Mouse (Mus musculus) forebrain, embryonic 15.5 days (tissue): ENCODE measurements around the gene Slc26a10. TPM values are rescaled to one million over a fixed set of nuclear protein-coding genes. Genes with fewer than 3 reads are reported as not detected.
A peak's percentile ranks its signal among the peaks of the same experiment; 100 is the strongest.

Experiments used
- ATAC-seq: fragments of 200-750 bp; cut with Nextera tagmentation; replicated peaks from 2 replicates; pipeline ENCODE4 v1.8.0; 2017; ENCODE audit warnings: mild to moderate bottlenecking, moderate TSS enrichment, moderate library complexity
- H3K27ac ChIP-seq: fragments of 300-500 bp; sonication (generic); replicated peaks from 2 replicates; pipeline ENCODE4 v1.5.1; 2015; ENCODE audit warnings: mild to moderate bottlenecking, inconsistent platforms
- H3K27me3 ChIP-seq: fragments of 300-500 bp; sonication (generic); 2 replicates; pipeline ENCODE4 v1.6.1; 2015; ENCODE audit warnings: inconsistent platforms
- H3K36me3 ChIP-seq: fragments of 300-500 bp; sonication (generic); 2 replicates; pipeline ENCODE4 v1.6.1; 2015; ENCODE audit warnings: mild to moderate bottlenecking, inconsistent platforms
- H3K4me1 ChIP-seq: fragments of 300-500 bp; sonication (generic); 2 replicates; pipeline ENCODE4 v1.6.1; 2015; ENCODE audit warnings: inconsistent platforms
- H3K4me2 ChIP-seq: fragments of 300-500 bp; sonication (generic); replicated peaks from 2 replicates; pipeline ENCODE4 v1.6.1; 2015; ENCODE audit warnings: mild to moderate bottlenecking, inconsistent platforms
- H3K4me3 ChIP-seq: fragments of 300-500 bp; sonication (generic); 2 replicates; pipeline ENCODE4 v1.5.1; 2015; ENCODE audit warnings: mild to moderate bottlenecking, inconsistent platforms
- H3K9ac ChIP-seq: fragments of 300-500 bp; sonication (generic); replicated peaks from 2 replicates; pipeline ENCODE4 v1.6.1; 2015; ENCODE audit warnings: mild to moderate bottlenecking, inconsistent platforms
- H3K9me3 ChIP-seq: fragments of 300-500 bp; sonication (generic); 2 replicates; pipeline ENCODE4 v1.6.1; 2016; ENCODE audit warnings: inconsistent platforms
- WGBS: fragments of 180-500 bp; shearing (Covaris S2); methylation state at CpG from one replicate; pipeline ENCODE4 v1.1.7; 2015; ENCODE audit warnings: mixed read lengths; 5-methylcytosine and 5-hydroxymethylcytosine counted together
- polyA plus RNA-seq: library from polyadenylated mRNA; unstranded; fragments of >200 nt; fragmentation: Nextera tagmentation; extraction: Ambion mirVana; gene quantifications from 2 replicates; pipeline ENCODE4 v1.2.1, GENCODE M21; 2015

Slc26a10 gene
- polyA plus RNA-seq, 1 experiment from 2014 or later: 1.4 TPM

DNA sequence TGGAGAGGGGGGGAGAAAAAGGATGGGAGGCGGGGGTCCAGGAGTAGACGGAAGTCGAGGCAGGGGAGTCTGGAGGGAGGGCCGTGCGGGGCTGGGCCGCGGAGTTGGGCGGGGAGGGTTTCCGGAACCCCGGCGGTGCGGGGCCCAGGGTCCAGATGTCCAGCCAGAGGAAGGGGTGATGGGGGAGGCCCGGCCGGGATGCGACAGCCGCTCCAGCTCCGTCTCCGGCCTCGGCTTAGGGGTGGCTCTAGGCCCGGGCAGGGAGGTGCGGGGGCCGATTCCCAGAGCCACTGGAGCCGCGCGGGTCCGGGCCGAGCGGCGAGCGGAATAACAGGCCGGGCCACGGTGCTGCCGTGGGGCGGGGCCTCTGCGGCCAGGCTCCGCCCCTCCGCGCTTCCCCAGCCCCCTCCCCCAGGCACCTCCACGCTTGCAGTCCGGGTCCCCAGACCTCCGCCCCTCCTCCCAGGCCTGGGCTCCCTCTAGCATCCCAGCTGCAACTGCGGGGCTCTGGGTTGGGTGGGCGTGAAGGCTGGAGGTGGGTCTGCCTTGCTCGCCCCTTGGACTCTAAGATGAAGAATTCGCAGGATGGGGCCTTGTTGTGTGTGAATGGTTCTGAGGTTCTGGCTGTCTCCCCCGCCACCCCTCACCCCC is 8.1 kb upstream of the Slc26a10 start:
- Histone ChIP-seq H3K36me3 (peaks cover 21% of the 10 kb centered on the region), H3K27me3 (no peaks in the 10 kb centered on the region), H3K27ac (peak overlapping the region; percentile 86), H3K9me3 (no peaks in the 10 kb centered on the region), H3K4me1 (peaks cover 41% of the 10 kb centered on the region), H3K9ac (peak overlapping the region; percentile 91), H3K4me2 (peak overlapping the region; percentile 97), H3K4me3 (peak overlapping the region; percentile 81)
- under 1% methylated on average over 44 of the region's 46 CpGs for WGBS
- ATAC-seq: peak; percentile 79

DNA sequence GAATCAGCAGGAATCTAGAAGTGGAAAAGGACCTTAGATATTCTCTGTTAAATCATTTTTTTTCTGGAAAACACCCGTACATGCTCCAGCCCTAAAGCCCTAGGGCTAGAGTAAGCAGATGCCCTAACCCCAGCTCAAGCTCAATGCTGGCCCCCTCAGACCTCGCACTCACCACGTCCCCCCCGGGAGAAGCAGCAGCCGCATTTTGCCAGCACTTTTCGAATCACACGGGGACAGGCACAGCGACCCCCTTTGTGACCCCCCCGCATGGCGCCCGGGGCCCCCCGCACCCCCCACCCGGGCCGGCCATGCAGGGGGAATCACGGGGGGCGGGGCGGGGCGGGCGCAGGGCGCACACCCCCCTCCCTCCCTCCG is 7.6 kb upstream of the Slc26a10 start:
- Histone ChIP-seq H3K4me1 (peaks cover 42% of the 10 kb centered on the region), H3K4me2 (peak overlapping the region; percentile 97), H3K9ac (peak overlapping the region; percentile 91), H3K4me3 (peak overlapping the region; percentile 81), H3K36me3 (peaks cover 19% of the 10 kb centered on the region), H3K9me3 (no peaks in the 10 kb centered on the region), H3K27ac (peak overlapping the region; percentile 86), H3K27me3 (no peaks in the 10 kb centered on the region)
- ATAC-seq: no peak
- WGBS: 1% methylated on average over 20 of the region's 21 CpGs

DNA sequence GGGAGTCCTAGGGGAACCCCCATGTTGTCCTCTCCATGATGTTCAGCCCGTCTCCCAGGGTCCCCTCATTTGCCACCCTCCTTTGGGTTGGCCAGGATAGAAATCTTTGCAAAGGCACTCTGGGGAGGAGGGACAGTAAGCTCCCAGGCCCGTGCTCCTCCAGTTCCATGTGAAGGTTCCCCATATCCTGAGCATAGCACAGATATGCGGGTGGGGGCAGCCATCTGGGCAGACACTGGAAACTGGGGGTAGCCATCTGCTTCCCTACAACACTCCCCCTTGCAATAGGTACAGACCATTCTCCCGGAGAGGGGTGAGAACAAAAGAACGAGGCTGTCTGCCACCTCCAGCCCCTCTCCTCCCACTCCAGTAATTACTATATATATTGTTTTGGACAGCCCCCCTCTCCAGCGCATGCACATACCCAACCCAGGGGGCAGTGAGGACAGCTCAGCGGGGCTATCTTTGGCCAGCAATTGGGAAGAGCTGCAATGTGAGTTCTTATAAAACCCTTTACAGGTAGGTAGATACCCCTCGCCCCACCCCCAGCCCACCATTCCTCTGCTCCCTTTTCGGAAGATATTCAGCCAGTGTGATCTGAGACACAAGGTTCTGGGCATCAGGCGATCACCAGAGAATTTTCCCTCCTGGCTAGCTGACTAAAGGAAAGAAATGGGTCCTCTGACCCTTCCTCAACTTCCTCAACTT is 7.1 kb upstream of the Slc26a10 start:
- peak; percentile 46 for ATAC-seq
- Histone ChIP-seq H3K36me3 (peaks cover 15% of the 10 kb centered on the region), H3K4me2 (peak overlapping the region; percentile 97), H3K4me3 (peak overlapping the region; percentile 81), H3K9me3 (no peaks in the 10 kb centered on the region), H3K27me3 (no peaks in the 10 kb centered on the region), H3K4me1 (peaks cover 42% of the 10 kb centered on the region), H3K9ac (peak overlapping the region; percentile 91), H3K27ac (peak overlapping the region; percentile 86)
- 29% methylated on average over 10 of the region's 10 CpGs for WGBS

DNA sequence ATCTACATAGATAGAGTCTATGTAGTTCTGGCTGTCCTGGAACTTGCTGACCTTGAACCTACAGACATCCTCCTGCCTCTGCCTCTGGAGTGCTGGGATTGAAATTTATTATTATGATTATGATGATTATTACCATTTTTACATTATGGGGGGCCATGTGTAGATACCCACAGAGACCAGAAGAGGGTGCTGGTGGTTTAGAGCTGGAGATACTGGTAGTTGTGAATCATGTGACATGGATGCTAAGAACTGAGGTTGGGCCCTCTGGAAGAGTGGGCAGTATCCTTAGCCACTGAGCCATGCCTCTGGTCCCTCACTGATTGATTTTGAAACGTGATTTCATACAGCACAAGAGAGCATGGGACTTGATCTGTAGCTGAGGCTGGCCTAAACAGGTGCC is 6.0 kb upstream of the Slc26a10 start:
- peaks cover 7% of the 10 kb centered on the region for H3K36me3 ChIP-seq
- ATAC-seq: no peak
- no peak overlapping the region for H3K9ac ChIP-seq
- H3K9me3 ChIP-seq: no peaks in the 10 kb centered on the region
- WGBS: 71% methylated on average over 1 of the region's 1 CpGs
- H3K27me3 ChIP-seq: no peaks in the 10 kb centered on the region
- no peak overlapping the region; the same call in 1 of the 2 replicates for H3K27ac ChIP-seq
- H3K4me3 ChIP-seq: no peak overlapping the region
- peaks cover 42% of the 10 kb centered on the region for H3K4me1 ChIP-seq
- no peak overlapping the region for H3K4me2 ChIP-seq

GRCm38 (mm10) chr10:127185506-127185905 is 5.1 kb upstream of the Slc26a10 start:
- 87% methylated on average over 15 of the region's 15 CpGs for WGBS
- Histone ChIP-seq H3K36me3 (0 out of 2 replicates have a peak, but pooled peaks cover 2% of the 10 kb centered on the region), H3K4me1 (peaks cover 39% of the 10 kb centered on the region)

DNA sequence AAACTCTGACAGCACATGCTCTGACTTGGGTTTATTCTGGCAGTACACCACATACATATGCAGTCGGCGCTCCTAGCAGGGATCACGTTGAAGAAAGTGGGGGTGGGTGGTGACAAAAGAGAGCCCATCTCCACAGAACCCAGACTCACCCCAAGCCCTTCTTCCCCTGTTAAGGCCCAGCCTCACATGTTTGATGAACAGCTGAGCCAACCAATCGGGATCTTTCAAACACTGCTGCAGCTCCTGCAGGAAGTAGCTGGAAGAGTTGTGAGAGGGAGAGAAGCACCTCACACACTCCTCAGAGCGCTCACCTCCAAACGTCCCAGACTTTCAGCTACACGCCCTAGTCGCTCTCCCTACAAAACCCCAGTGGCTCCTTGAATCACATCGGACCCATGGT is 4.7 kb upstream of the Slc26a10 start:
- Histone ChIP-seq H3K27me3 (no peaks in the 10 kb centered on the region; the same call in 1 of the 2 replicates), H3K4me2 (no peak overlapping the region), H3K9ac (no peak overlapping the region), H3K9me3 (no peaks in the 10 kb centered on the region), H3K36me3 (0 out of 2 replicates have a peak, but pooled peaks cover 2% of the 10 kb centered on the region), H3K4me3 (no peak overlapping the region), H3K27ac (no peak overlapping the region), H3K4me1 (peaks cover 39% of the 10 kb centered on the region)
- 77% methylated on average over 9 of the region's 9 CpGs for WGBS
- no peak for ATAC-seq

More at GRCm38 (mm10) chr10:127185506-127185905, 5.1 kb upstream of the Slc26a10 start:
- no peak for ATAC-seq
- Histone ChIP-seq H3K4me3 (no peak overlapping the region), H3K9ac (no peak overlapping the region), H3K4me2 (no peak overlapping the region), H3K9me3 (no peaks in the 10 kb centered on the region), H3K27ac (no peak overlapping the region), H3K27me3 (no peaks in the 10 kb centered on the region)

DNA sequence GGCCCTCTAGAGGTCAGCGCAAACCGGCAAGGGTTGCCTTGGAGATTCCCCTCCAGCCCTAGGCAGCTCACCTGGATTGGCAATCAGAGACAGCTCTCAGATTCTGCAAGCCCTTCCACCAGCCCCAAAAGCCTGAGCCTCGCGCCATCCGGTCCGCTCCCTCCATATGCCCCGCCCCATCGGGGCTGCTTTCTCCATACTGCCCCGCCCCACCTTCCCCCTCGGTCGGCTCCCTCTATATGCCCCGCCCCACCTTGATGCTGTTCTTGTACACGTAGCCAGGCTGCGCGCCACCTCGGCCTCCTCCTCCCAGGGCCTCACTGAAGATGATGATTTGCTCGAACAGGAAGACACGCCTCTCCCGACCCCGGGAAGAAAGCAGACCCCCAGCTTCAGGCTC is 3.3 kb upstream of the Slc26a10 start:
- H3K9me3 ChIP-seq: no peaks in the 10 kb centered on the region
- WGBS: 19% methylated on average over 20 of the region's 20 CpGs
- no peak for ATAC-seq
- 0 out of 2 replicates have a peak, but pooled peaks cover 2% of the 10 kb centered on the region for H3K36me3 ChIP-seq
- H3K27me3 ChIP-seq: peaks cover 13% of the 10 kb centered on the region
- H3K27ac ChIP-seq: no peak overlapping the region
- H3K4me2 ChIP-seq: peak overlapping the region; percentile 22
- H3K9ac ChIP-seq: no peak overlapping the region
- peak overlapping the region; percentile 15 for H3K4me3 ChIP-seq
- H3K4me1 ChIP-seq: peaks cover 30% of the 10 kb centered on the region

GRCm38 (mm10) chr10:127182624-127183023 is 2.2 kb upstream of the Slc26a10 start:
- 83% methylated on average over 4 of the region's 4 CpGs for WGBS
- 0 out of 2 replicates have a peak, but pooled peaks cover 2% of the 10 kb centered on the region for H3K36me3 ChIP-seq
- ATAC-seq: no peak
- H3K4me2 ChIP-seq: no peak overlapping the region
- H3K27me3 ChIP-seq: peaks cover 24% of the 10 kb centered on the region
- no peak overlapping the region for H3K9ac ChIP-seq
- H3K4me3 ChIP-seq: no peak overlapping the region
- H3K4me1 ChIP-seq: peaks cover 33% of the 10 kb centered on the region
- no peaks in the 10 kb centered on the region for H3K9me3 ChIP-seq
- no peak overlapping the region for H3K27ac ChIP-seq

DNA sequence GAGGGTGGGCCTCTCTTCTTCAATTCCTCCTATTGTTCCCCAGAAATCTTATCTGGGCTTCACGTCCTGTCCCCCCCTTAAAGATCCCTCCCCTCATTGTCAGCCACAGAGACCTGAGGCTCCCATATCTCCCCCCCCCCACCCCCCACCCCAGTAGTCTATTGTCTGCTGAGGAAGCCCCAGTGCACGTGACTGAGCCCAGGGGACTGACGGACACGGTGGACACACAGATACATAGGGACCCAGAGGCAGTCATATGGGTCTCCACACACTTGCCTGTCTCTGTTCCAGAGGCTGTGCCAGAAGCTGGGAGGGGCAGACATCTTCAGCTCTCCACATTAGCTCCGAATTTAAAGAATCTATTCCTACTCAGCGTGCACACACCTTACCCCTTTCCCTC is 1.1 kb upstream of the Slc26a10 start:
- ATAC-seq: no peak
- H3K4me3 ChIP-seq: no peak overlapping the region
- H3K4me2 ChIP-seq: no peak overlapping the region
- no peak overlapping the region for H3K9ac ChIP-seq
- peaks cover 28% of the 10 kb centered on the region for H3K4me1 ChIP-seq
- peaks cover 31% of the 10 kb centered on the region for H3K27me3 ChIP-seq
- no peaks in the 10 kb centered on the region for H3K9me3 ChIP-seq
- 0 out of 2 replicates have a peak, but pooled peaks cover 2% of the 10 kb centered on the region for H3K36me3 ChIP-seq
- no peak overlapping the region for H3K27ac ChIP-seq
- WGBS: 70% methylated on average over 6 of the region's 6 CpGs

DNA sequence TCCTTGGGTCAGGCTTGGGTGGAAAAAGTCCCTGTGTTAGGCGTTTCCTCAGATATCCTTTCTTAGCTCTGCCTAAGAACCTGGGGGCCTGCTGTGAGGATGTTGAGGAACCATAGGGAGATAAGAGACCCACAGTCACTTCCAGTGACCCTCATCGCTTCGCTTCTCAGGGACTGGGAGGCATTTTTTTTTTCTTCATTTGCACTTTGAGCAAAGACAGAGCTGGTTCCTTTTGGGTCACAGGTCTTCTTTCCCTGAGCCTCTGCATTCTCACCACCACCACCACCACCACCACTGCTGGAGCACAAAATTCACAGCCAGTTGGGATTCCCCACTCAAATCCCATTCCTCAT is 226 bp upstream of the Slc26a10 start:
- 0 out of 2 replicates have a peak, but pooled peaks cover 2% of the 10 kb centered on the region for H3K36me3 ChIP-seq
- H3K27me3 ChIP-seq: peaks cover 38% of the 10 kb centered on the region
- ATAC-seq: no peak
- no peak overlapping the region for H3K27ac ChIP-seq
- H3K4me1 ChIP-seq: peaks cover 28% of the 10 kb centered on the region
- H3K4me3 ChIP-seq: no peak overlapping the region
- WGBS: 16% methylated on average over 3 of the region's 3 CpGs
- no peaks in the 10 kb centered on the region for H3K9me3 ChIP-seq
- peak overlapping the region; percentile 31; the same call in 1 of the 2 replicates for H3K4me2 ChIP-seq
- H3K9ac ChIP-seq: no peak overlapping the region

- WGBS: 4% methylated on average over 41 of the region's 41 CpGs
- Histone ChIP-seq H3K4me2 (peak overlapping the region; percentile 41), H3K4me1 (peaks cover 23% of the 10 kb centered on the region), H3K9me3 (no peaks in the 10 kb centered on the region), H3K9ac (no peak overlapping the region), H3K27ac (no peak overlapping the region), H3K27me3 (peaks cover 42% of the 10 kb centered on the region), H3K4me3 (peak overlapping the region; percentile 27), H3K36me3 (0 out of 2 replicates have a peak, but pooled peaks cover 2% of the 10 kb centered on the region)
- ATAC-seq: no peak
These were observed 2.0 kb downstream of the Slc26a10 start for GRCm38 (mm10) chr10:127178286-127179027.

DNA sequence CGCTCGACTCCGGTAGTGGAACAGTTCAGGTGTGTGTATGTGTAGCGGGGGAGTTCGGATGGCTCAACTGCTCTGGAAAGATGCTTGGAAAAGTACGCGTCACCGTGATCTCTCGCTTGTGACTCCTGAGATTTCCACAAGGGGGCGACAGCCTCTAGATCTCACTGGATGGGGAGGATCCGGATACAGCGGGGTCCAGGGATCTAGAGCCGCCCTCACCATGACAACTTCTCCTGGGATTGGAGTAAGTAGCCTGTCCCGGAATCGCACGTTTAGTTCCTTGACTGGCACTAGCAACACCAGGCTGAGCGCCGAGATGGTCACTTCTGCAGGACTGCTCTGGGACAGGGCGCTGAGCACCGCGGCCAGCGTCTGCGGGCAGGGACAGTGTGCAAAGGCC is 2.7 kb downstream of the Slc26a10 start:
- Histone ChIP-seq H3K4me2 (peak overlapping the region; percentile 41), H3K27me3 (peaks cover 44% of the 10 kb centered on the region), H3K4me3 (peak overlapping the region; percentile 27), H3K4me1 (peaks cover 23% of the 10 kb centered on the region), H3K36me3 (0 out of 2 replicates have a peak, but pooled peaks cover 2% of the 10 kb centered on the region), H3K9ac (no peak overlapping the region), H3K27ac (no peak overlapping the region), H3K9me3 (no peaks in the 10 kb centered on the region)
- WGBS: 1% methylated on average over 23 of the region's 23 CpGs
- peak; percentile 54 for ATAC-seq
